Mouse (Mus musculus) heart, postnatal 0 days (tissue): ENCODE measurements around the gene Stxbp5.

Source experiments
- CTCF ChIP-seq: IDR thresholded peaks from 2 replicates; pipeline ENCODE4 v1.5.1; 2016; ENCODE audit warnings: antibody characterized with exemption, control low read depth, low read depth
- EP300 ChIP-seq: IDR thresholded peaks from 2 replicates; pipeline ENCODE4 v1.6.1; 2016; ENCODE audit warnings: antibody characterized with exemption, low read depth

DNA sequence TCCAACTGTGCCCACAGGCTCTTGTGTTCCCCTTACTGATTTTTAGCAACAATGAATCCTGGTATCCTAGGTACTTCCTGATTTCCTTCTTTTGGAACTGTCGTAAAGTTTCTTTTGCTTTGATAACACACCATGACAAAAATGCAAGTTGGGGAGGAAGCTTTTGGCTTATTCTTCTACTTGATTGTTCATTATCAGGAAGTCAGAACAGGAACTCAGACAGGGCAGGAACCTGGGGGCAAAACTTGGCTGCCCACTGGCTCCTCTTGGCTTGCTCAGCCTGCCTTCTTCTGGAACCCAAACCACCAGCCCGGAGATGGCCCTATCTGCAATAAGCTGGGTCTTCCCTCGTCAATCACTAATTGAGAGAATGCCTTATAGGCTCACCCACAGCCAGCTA, 25.0 kb downstream of the Stxbp5 start:
- TF ChIP-seq CTCF = no peak
- TF ChIP-seq EP300 = no peak
